Mouse (Mus musculus): Measurements from ENCODE around the gene Hsd11b1.

Hsd11b1 gene

GRCm38 (mm10) chr1:193200640-193201382 lies 63.1 kb downstream of the Hsd11b1 start:
- DNase-seq (ENCODE audit: low read depth): no peak

GRCm38 (mm10) chr1:193198312-193198711 lies 65.6 kb downstream of the Hsd11b1 start:
- DNase-seq (ENCODE audit: low read depth): no peak

- DNase-seq (ENCODE audit: low read depth): no peak
These were observed 66.2 kb downstream of the Hsd11b1 start for GRCm38 (mm10) chr1:193197494-193198205.

GRCm38 (mm10) chr1:193195169-193195810 lies 68.6 kb downstream of the Hsd11b1 start:
- DNase-seq (ENCODE audit: low read depth): no peak

GRCm38 (mm10) chr1:193194416-193195140 lies 69.3 kb downstream of the Hsd11b1 start:
- no peak for DNase-seq (ENCODE audit: low read depth)

GRCm38 (mm10) chr1:193191675-193192283 lies 72.1 kb downstream of the Hsd11b1 start:
- no peak for DNase-seq (ENCODE audit: low read depth)

GRCm38 (mm10) chr1:193189771-193190170 lies 74.1 kb downstream of the Hsd11b1 start:
- no peak for DNase-seq (ENCODE audit: low read depth)

- DNase-seq (ENCODE audit: low read depth): no peak
These were observed 74.7 kb downstream of the Hsd11b1 start for GRCm38 (mm10) chr1:193189151-193189621.

GRCm38 (mm10) chr1:193188257-193188656 lies 75.6 kb downstream of the Hsd11b1 start:
- no peak for DNase-seq (ENCODE audit: low read depth)

- DNase-seq (ENCODE audit: low read depth): no peak
These were observed 82.8 kb downstream of the Hsd11b1 start for GRCm38 (mm10) chr1:193181104-193181503.

GRCm38 (mm10) chr1:193174143-193174733 lies 89.6 kb downstream of the Hsd11b1 start:
- no peak for DNase-seq (ENCODE audit: low read depth)

- DNase-seq (ENCODE audit: low read depth): no peak
These were observed 90.1 kb downstream of the Hsd11b1 start for GRCm38 (mm10) chr1:193173810-193174129.

GRCm38 (mm10) chr1:193172991-193173809 lies 90.7 kb downstream of the Hsd11b1 start:
- DNase-seq (ENCODE audit: low read depth): peak; percentile 99
